8 mouse cellular contexts compared by ENCODE assay signal in genomic region chr16:35768785-35769642, GRCm38 (mm10). TPM values are rescaled to one million over a fixed set of nuclear protein-coding genes. Genes with fewer than 3 reads are reported as not detected.
DNase-seq lines count a peak whose midpoint lies in the region; ATAC-seq and TF ChIP-seq lines count a peak whose summit lies in the region.

TSS of gene Dirc2 (minus strand) at chr16:35769356.

- no peak for TF ChIP-seq CTCF in stomach, postnatal 0 days (IDR thresholded peaks at IDR 0.05; ENCODE audit: low read depth)

- peak; percentile 70 for DNase-seq in cerebellum, adult 11 months
- peak; percentile 82 for DNase-seq in forebrain, embryonic 14.5 days (ENCODE audit: low spot score)
- DNase-seq in heart, postnatal 10 days, result peak; percentile 84 to 86
- DNase-seq in large intestine, adult 2 months (ENCODE audit: low read depth, low spot score), result no peak
- peak; percentile 82 for DNase-seq in stomach, postnatal 0 days (ENCODE audit: low spot score)

- H3K9me3 ChIP-seq in forebrain, embryonic 14.5 days (replicated peaks; ENCODE audit: control insufficient read depth, low read length), result no peaks in the 10 kb centered on the region
- H3K9me3 ChIP-seq in liver, embryonic 16.5 days (replicated peaks; ENCODE audit: control insufficient read depth, low read length), result no peaks in the 10 kb centered on the region
- no peaks in the 10 kb centered on the region for H3K9me3 ChIP-seq in neural tube, embryonic 12.5 days
- H3K9me3 ChIP-seq in stomach, postnatal 0 days (ENCODE audit: control insufficient read depth, low read length), result no peaks in the 10 kb centered on the region

- H3K4me2 ChIP-seq in forebrain, embryonic 14.5 days (ENCODE audit: low read length), result peak within 1 kb of the TSS; percentile 95
- peak within 1 kb of the TSS; percentile 95 for H3K4me2 ChIP-seq in liver, embryonic 16.5 days (ENCODE audit: low read depth, low read length)
- peak within 1 kb of the TSS; percentile 90 for H3K4me2 ChIP-seq in neural tube, embryonic 12.5 days (replicated peaks)
- peak within 1 kb of the TSS; percentile 79 for H3K4me2 ChIP-seq in stomach, postnatal 0 days (replicated peaks; ENCODE audit: low read depth)

- H3K36me3 ChIP-seq in forebrain, embryonic 14.5 days (ENCODE audit: control insufficient read depth, insufficient read depth, low read length), result no peaks in the 10 kb centered on the region
- H3K36me3 ChIP-seq in liver, embryonic 16.5 days (ENCODE audit: control insufficient read depth, insufficient read depth), result no peaks in the 10 kb centered on the region
- no peaks in the 10 kb centered on the region for H3K36me3 ChIP-seq in neural tube, embryonic 12.5 days
- H3K36me3 ChIP-seq in stomach, postnatal 0 days (ENCODE audit: control insufficient read depth, insufficient read depth, low read length), result no peaks in the 10 kb centered on the region

- peak within 1 kb of the TSS; percentile 87 for H3K4me3 ChIP-seq in forebrain, embryonic 14.5 days (ENCODE audit: low read depth, low read length)
- H3K4me3 ChIP-seq in liver, embryonic 16.5 days (ENCODE audit: low read depth, low read length), result peak within 1 kb of the TSS; percentile 83
- H3K4me3 ChIP-seq in neural tube, embryonic 12.5 days, result peak within 1 kb of the TSS; percentile 77
- peak within 1 kb of the TSS; percentile 84 for H3K4me3 ChIP-seq in stomach, postnatal 0 days (ENCODE audit: low read depth, low read length)

- WGBS in forebrain, embryonic 14.5 days, result under 1% methylated on average over 66 of the region's 78 CpGs
- under 1% methylated on average over 78 of the region's 78 CpGs for WGBS in large intestine, adult 2 months
- under 1% methylated on average over 77 of the region's 78 CpGs for WGBS in liver, embryonic 16.5 days (ENCODE audit: insufficient replicate concordance)
- WGBS in neural tube, embryonic 12.5 days, result under 1% methylated on average over 78 of the region's 78 CpGs
- under 1% methylated on average over 57 of the region's 78 CpGs for WGBS in stomach, postnatal 0 days

- no peak for TF ChIP-seq EP300 in stomach, postnatal 0 days (optimal IDR thresholded peaks at IDR 0.05)

- intact Hi-C loops in heart, postnatal 10 days (cut with DNase I), result loop anchor here (1.0 kb wide), 1 partner anchor 49 kb away; no protein-coding TSS in a partner anchor

- H3K4me1 ChIP-seq in forebrain, embryonic 14.5 days (ENCODE audit: control insufficient read depth, insufficient read depth, low read length), result peaks cover 24% of the 10 kb centered on the region
- peaks cover 54% of the 10 kb centered on the region for H3K4me1 ChIP-seq in liver, embryonic 16.5 days (ENCODE audit: control insufficient read depth, low read depth, low read length)
- H3K4me1 ChIP-seq in neural tube, embryonic 12.5 days, result peaks cover 24% of the 10 kb centered on the region
- H3K4me1 ChIP-seq in stomach, postnatal 0 days (replicated peaks; ENCODE audit: control insufficient read depth, insufficient read depth), result no peaks in the 10 kb centered on the region; the same call in 1 of the 2 replicates

- ATAC-seq in CD4-positive, CD25-positive, alpha-beta regulatory T cell, adult 4 months, result peak; percentile 9
- ATAC-seq in forebrain, embryonic 14.5 days, result peak; percentile 87
- peak; percentile 83 for ATAC-seq in liver, embryonic 16.5 days (ENCODE audit: low read depth)
- peak; percentile 81 for ATAC-seq in neural tube, embryonic 12.5 days (ENCODE audit: low FRiP score, low read depth)
- peak; percentile 83 for ATAC-seq in stomach, postnatal 0 days (ENCODE audit: low FRiP score, low TSS enrichment)

- H3K9ac ChIP-seq in forebrain, embryonic 14.5 days (ENCODE audit: low read length), result peak within 1 kb of the TSS; percentile 95
- H3K9ac ChIP-seq in liver, embryonic 16.5 days (ENCODE audit: low read depth, low read length), result peak within 1 kb of the TSS; percentile 96
- peak within 1 kb of the TSS; percentile 89 for H3K9ac ChIP-seq in neural tube, embryonic 12.5 days
- peak within 1 kb of the TSS; percentile 96 for H3K9ac ChIP-seq in stomach, postnatal 0 days (ENCODE audit: low read length)

- peak within 1 kb of the TSS; percentile 75; the same call in 1 of the 2 replicates for H3K27ac ChIP-seq in forebrain, embryonic 14.5 days (ENCODE audit: low read depth, low read length)
- peak within 1 kb of the TSS; percentile 92 for H3K27ac ChIP-seq in liver, embryonic 16.5 days (ENCODE audit: low read length)
- H3K27ac ChIP-seq in neural tube, embryonic 12.5 days, result 0 out of 2 replicates have a peak within 1 kb of the TSS, but pooled peaks have one; percentile 17
- peak within 1 kb of the TSS; percentile 92 for H3K27ac ChIP-seq in stomach, postnatal 0 days (replicated peaks)

- H3K27me3 ChIP-seq in forebrain, embryonic 14.5 days (replicated peaks; ENCODE audit: control insufficient read depth, insufficient read depth, low read length), result no peaks in the 10 kb centered on the region
- no peaks in the 10 kb centered on the region for H3K27me3 ChIP-seq in liver, embryonic 16.5 days (ENCODE audit: control insufficient read depth, insufficient read depth, low read depth, low read length)
- no peaks in the 10 kb centered on the region for H3K27me3 ChIP-seq in neural tube, embryonic 12.5 days (replicated peaks)
- no peaks in the 10 kb centered on the region for H3K27me3 ChIP-seq in stomach, postnatal 0 days (ENCODE audit: control insufficient read depth, insufficient read depth, low read length)

RNA-seq across cellular contexts. Expression of gene Dirc2, which starts in this region (rescaled TPM):
- polyA plus RNA-seq in CD4-positive, CD25-positive, alpha-beta regulatory T cell, adult 4 months (2017; shearing (Covaris generic)), result 1 to 10 TPM; 2.2 to 5.6 TPM
- polyA plus RNA-seq in forebrain, embryonic 14.5 days (2014; fragmentation: Nextera tagmentation; extraction: Ambion mirVana), result 40.7 and 46.1 TPM in 2 replicates
- 10 to 100 TPM; 47.1 to 50.2 TPM for total RNA-seq in heart, postnatal 10 days (2021)
- 32.3 and 38.1 TPM in 2 replicates for polyA plus RNA-seq in large intestine, adult 2 months (2012; rRNA removed)
- 4.4 and 4.6 TPM in 2 replicates for polyA plus RNA-seq in liver, embryonic 16.5 days (2015; fragmentation: Nextera tagmentation; extraction: Ambion mirVana)
- 33.4 and 34.9 TPM in 2 replicates for polyA plus RNA-seq in neural tube, embryonic 12.5 days (2016; fragmentation: Nextera tagmentation; extraction: Ambion mirVana)
- polyA plus RNA-seq in stomach, postnatal 0 days (2015; fragmentation: Nextera tagmentation; extraction: Ambion mirVana), result 10.9 and 11.5 TPM in 2 replicates

Comparison
In these comparisons a context has a peak if more than half of its experiments do, and no peak if none do; other contexts are left out.
1. ATAC-seq: peak in every context shown above with its lines; median percentile 87 in forebrain, embryonic 14.5 days; 83 in liver, embryonic 16.5 days; 83 in stomach, postnatal 0 days; 81 in neural tube, embryonic 12.5 days; 9 in CD4-positive, CD25-positive, alpha-beta regulatory T cell, adult 4 months.
2. H3K27ac ChIP-seq: peak in every context shown above with its lines; median percentile 92 in liver, embryonic 16.5 days; 92 in stomach, postnatal 0 days; 75 in forebrain, embryonic 14.5 days; 17 in neural tube, embryonic 12.5 days.